Mouse (Mus musculus): ENCODE data around the gene Ccdc184. TPM values are rescaled to one million over a fixed set of nuclear protein-coding genes. Genes with fewer than 3 reads are reported as not detected.

Gene Ccdc184
- polyA plus RNA-seq (2015; fragmentation: Nextera tagmentation; extraction: Ambion mirVana), result not detected in 2 replicates

DNA sequence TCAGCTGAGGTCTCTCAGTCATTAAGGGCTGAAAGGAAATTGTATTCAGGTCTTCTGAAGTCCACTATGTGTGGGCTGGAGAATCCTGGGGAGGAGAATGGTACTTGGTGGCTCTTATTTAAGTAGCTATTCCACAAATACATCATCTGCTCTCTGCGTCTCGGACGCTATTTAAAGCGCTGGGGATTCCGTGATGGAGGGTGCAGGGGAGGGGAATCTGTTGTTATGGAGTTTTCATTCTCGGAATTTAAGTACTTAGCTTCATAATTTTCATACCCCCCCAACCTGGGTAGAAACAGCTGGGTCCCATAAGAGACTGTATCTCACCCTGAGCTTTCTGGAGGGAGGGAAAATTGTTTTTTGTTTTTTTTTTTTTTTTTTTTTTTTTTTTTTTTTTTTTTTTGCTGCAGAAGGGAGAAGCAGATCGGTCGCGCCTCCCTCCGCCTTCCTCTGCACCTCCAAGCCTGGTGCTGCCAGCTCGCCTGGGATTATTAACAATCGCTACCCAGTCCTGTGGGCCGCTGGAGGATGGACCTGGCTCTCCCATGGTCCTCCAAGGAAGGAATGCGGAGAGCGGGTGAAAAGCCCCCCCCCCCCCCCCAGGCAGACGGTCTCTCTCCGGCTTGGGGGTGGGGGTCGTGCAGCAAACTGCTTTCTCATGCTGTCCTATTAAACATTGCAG is at the start of gene Ccdc184:
TSS of gene Ccdc184 (plus strand) at position 196 of the 682 bp plus-strand sequence.
- Histone ChIP-seq H3K9ac (replicated peaks) (no peak within 1 kb of the TSS), H3K4me2 (ENCODE audit: low read depth, low read length) (no peak within 1 kb of the TSS), H3K4me3 (ENCODE audit: low read depth, low read length) (no peak within 1 kb of the TSS), H3K4me1 (ENCODE audit: insufficient read depth) (no peaks in the 10 kb centered on the region), H3K27ac (ENCODE audit: low read depth) (no peak within 1 kb of the TSS), H3K36me3 (replicated peaks; ENCODE audit: insufficient read depth, low read length) (no peaks in the 10 kb centered on the region), H3K9me3 (ENCODE audit: low read length) (no peaks in the 10 kb centered on the region), H3K27me3 (ENCODE audit: insufficient read depth, low read length) (peaks cover 62% of the 10 kb centered on the region)
- WGBS (ENCODE audit: insufficient replicate concordance), result 15% methylated on average over 16 of the region's 18 CpGs
- no peak for TF ChIP-seq EP300 (IDR thresholded peaks at IDR 0.05; ENCODE audit: low read depth)
- no peak for TF ChIP-seq CTCF (IDR thresholded peaks at IDR 0.05; ENCODE audit: low read depth)
- DNase-seq, result no peak
- no peak for ATAC-seq

DNA sequence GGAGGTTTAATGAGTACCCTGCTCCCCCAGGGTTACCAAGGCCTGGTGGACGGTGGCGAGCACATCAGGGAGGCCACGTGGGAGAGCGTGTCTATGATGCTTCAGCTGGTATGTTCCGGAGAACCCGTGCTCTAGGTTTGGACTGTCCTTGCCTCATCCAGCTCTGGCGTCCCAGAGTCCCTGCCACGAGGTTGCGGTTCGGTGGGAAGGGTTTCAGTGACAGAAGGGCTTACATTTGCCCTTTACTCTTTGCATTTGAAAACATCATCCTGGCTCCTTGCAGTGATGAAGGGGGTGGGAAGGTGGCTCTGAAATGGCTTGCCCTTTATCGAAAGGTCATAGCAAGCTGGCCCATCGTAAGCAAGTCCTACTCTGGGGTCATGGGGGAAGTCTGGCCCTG is 47.6 kb upstream of the Ccdc184 start:
- no peak overlapping the region for H3K4me2 ChIP-seq (ENCODE audit: low read depth, low read length)
- H3K27me3 ChIP-seq (ENCODE audit: insufficient read depth, low read length), result no peaks in the 10 kb centered on the region
- no peak for ATAC-seq
- H3K36me3 ChIP-seq (replicated peaks; ENCODE audit: insufficient read depth, low read length), result peaks cover 27% of the 10 kb centered on the region
- no peak for DNase-seq
- no peak overlapping the region for H3K27ac ChIP-seq (ENCODE audit: low read depth)
- no peak overlapping the region for H3K9ac ChIP-seq (replicated peaks)
- 91% methylated on average over 12 of the region's 12 CpGs for WGBS (ENCODE audit: insufficient replicate concordance)
- H3K4me1 ChIP-seq (ENCODE audit: insufficient read depth), result no peaks in the 10 kb centered on the region; the same call in 1 of the 2 replicates
- H3K4me3 ChIP-seq (ENCODE audit: low read depth, low read length), result no peak overlapping the region
- TF ChIP-seq CTCF (IDR thresholded peaks at IDR 0.05; ENCODE audit: low read depth), result no peak
- no peak for TF ChIP-seq EP300 (IDR thresholded peaks at IDR 0.05; ENCODE audit: low read depth)
- H3K9me3 ChIP-seq (ENCODE audit: low read length), result no peaks in the 10 kb centered on the region

- ATAC-seq (no peak), DNase-seq (no peak)
- H3K27me3 ChIP-seq (ENCODE audit: insufficient read depth, low read length), result no peaks in the 10 kb centered on the region
- peaks cover 27% of the 10 kb centered on the region for H3K36me3 ChIP-seq (replicated peaks; ENCODE audit: insufficient read depth, low read length)
- no peak overlapping the region for H3K4me3 ChIP-seq (ENCODE audit: low read depth, low read length)
- H3K4me1 ChIP-seq (ENCODE audit: insufficient read depth), result no peaks in the 10 kb centered on the region; the same call in 1 of the 2 replicates
- no peak overlapping the region for H3K27ac ChIP-seq (ENCODE audit: low read depth)
- WGBS (ENCODE audit: insufficient replicate concordance), result 90% methylated on average over 20 of the region's 20 CpGs
- no peak overlapping the region for H3K4me2 ChIP-seq (ENCODE audit: low read depth, low read length)
- no peak for TF ChIP-seq CTCF (IDR thresholded peaks at IDR 0.05; ENCODE audit: low read depth)
- no peak for TF ChIP-seq EP300 (IDR thresholded peaks at IDR 0.05; ENCODE audit: low read depth)
- H3K9me3 ChIP-seq (ENCODE audit: low read length), result no peaks in the 10 kb centered on the region
- no peak overlapping the region for H3K9ac ChIP-seq (replicated peaks)
These were observed 46.1 kb upstream of the Ccdc184 start for GRCm38 (mm10) chr15:98120831-98121230.

DNA sequence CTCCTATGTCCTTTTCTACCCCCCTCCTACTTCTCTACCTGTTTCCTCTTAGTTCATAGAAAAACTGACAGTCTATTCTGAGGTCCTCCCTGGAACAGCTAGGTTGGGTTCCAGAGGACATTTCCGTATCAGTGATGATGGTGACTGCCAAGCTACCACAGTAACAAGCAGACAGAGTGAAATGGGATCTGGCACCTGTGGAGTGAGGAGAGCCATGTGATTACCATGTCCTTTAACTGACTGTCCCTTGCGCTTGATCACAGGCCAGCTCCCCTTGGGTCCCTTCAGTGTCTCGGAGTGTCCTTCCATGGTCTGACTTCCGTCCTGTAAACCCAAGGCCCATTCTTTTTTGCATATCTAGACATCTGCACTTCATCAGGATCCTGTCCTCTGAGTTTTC is 36.0 kb upstream of the Ccdc184 start:
- H3K36me3 ChIP-seq (replicated peaks; ENCODE audit: insufficient read depth, low read length), result peaks cover 37% of the 10 kb centered on the region
- TF ChIP-seq CTCF (IDR thresholded peaks at IDR 0.05; ENCODE audit: low read depth) (no peak), EP300 (IDR thresholded peaks at IDR 0.05; ENCODE audit: low read depth) (no peak)
- 89% methylated on average over 4 of the region's 4 CpGs for WGBS (ENCODE audit: insufficient replicate concordance)

DNA sequence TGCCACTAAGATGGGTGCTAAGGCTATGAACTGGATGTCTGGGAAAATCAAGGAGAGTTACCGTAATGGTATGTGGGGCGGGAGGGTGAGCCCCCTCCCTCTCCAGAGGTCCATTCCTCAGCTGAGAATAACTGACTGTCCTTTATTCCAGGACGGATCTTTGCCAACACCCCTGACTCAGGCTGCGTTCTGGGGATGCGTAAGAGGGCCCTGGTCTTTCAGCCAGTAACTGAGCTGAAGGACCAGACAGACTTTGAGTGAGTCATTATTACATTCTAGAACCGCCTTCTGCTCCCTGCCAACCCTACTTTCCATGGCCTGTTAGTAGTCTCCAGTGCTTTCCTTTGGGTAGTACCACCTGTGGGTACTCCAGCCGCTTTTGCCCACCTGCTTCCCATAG is 35.5 kb upstream of the Ccdc184 start:
- Histone ChIP-seq H3K27ac (ENCODE audit: low read depth) (no peak overlapping the region), H3K4me1 (ENCODE audit: insufficient read depth) (no peaks in the 10 kb centered on the region), H3K4me2 (ENCODE audit: low read depth, low read length) (no peak overlapping the region), H3K9me3 (ENCODE audit: low read length) (no peaks in the 10 kb centered on the region), H3K9ac (replicated peaks) (no peak overlapping the region), H3K4me3 (ENCODE audit: low read depth, low read length) (no peak overlapping the region), H3K36me3 (replicated peaks; ENCODE audit: insufficient read depth, low read length) (peaks cover 40% of the 10 kb centered on the region), H3K27me3 (ENCODE audit: insufficient read depth, low read length) (no peaks in the 10 kb centered on the region)
- no peak for ATAC-seq
- WGBS (ENCODE audit: insufficient replicate concordance), result 87% methylated on average over 7 of the region's 7 CpGs
- TF ChIP-seq CTCF (IDR thresholded peaks at IDR 0.05; ENCODE audit: low read depth) (no peak), EP300 (IDR thresholded peaks at IDR 0.05; ENCODE audit: low read depth) (no peak)
- no peak for DNase-seq

More for the DNA sequence above, 36.0 kb upstream of the Ccdc184 start:
- Histone ChIP-seq H3K9ac (replicated peaks) (no peak overlapping the region), H3K27me3 (ENCODE audit: insufficient read depth, low read length) (no peaks in the 10 kb centered on the region), H3K4me3 (ENCODE audit: low read depth, low read length) (no peak overlapping the region), H3K4me2 (ENCODE audit: low read depth, low read length) (no peak overlapping the region), H3K4me1 (ENCODE audit: insufficient read depth) (no peaks in the 10 kb centered on the region), H3K9me3 (ENCODE audit: low read length) (no peaks in the 10 kb centered on the region), H3K27ac (ENCODE audit: low read depth) (no peak overlapping the region)
- no peak for DNase-seq
- ATAC-seq, result no peak

DNA sequence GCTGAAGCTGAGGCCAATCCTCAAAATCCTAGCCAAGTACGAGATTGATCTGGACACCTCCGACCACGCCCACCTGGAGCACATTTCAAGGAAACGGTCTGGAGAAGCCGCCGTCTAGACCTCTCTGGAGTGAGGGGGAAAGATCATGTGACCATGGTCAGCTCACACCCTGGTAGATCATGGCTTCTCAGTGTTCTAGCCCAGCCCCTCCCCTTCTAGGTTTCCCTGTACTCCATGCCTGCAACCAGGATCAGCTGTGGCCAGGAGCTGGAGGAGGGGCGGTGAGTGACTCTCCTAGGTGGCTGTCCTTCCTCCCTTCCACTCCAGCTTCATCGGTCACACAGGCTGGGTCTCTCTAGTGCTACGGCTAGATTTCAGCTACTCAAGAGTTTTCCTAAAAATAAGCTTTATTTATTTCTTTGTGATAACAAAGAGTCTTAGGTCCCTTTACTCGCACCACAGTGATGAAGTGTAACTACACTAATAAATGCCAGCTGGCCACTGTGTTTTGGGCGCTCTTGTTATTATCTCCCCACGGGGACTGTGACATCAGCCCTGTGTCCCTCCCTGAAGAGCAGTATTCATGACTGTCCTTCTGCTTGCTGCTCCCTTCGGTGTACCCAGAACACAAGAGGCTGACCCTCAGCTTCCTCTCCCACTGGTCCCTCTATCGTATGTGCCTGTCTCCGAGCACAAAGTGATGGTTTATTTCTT is 34.9 kb upstream of the Ccdc184 start:
- no peak for ATAC-seq
- no peak overlapping the region for H3K27ac ChIP-seq (ENCODE audit: low read depth)
- no peak overlapping the region for H3K9ac ChIP-seq (replicated peaks)
- no peak overlapping the region for H3K4me3 ChIP-seq (ENCODE audit: low read depth, low read length)
- no peak for DNase-seq
- 86% methylated on average over 15 of the region's 15 CpGs for WGBS (ENCODE audit: insufficient replicate concordance)
- no peaks in the 10 kb centered on the region for H3K27me3 ChIP-seq (ENCODE audit: insufficient read depth, low read length)
- H3K4me2 ChIP-seq (ENCODE audit: low read depth, low read length), result no peak overlapping the region
- no peaks in the 10 kb centered on the region for H3K4me1 ChIP-seq (ENCODE audit: insufficient read depth)
- H3K36me3 ChIP-seq (replicated peaks; ENCODE audit: insufficient read depth, low read length), result peaks cover 44% of the 10 kb centered on the region
- no peaks in the 10 kb centered on the region for H3K9me3 ChIP-seq (ENCODE audit: low read length)
- TF ChIP-seq EP300 (IDR thresholded peaks at IDR 0.05; ENCODE audit: low read depth) (no peak), CTCF (IDR thresholded peaks at IDR 0.05; ENCODE audit: low read depth) (no peak)
